Mouse (Mus musculus) adipose tissue, adult 10 weeks (tissue): Measurements from ENCODE around the gene Rfx3. TPM values are rescaled to one million over a fixed set of nuclear protein-coding genes. Genes with fewer than 3 reads are reported as not detected.

Experiments
- polyA plus RNA-seq: library from polyadenylated mRNA; stranded (reverse); fragments of 350-450 nt; fragmentation: Illumina TruSeq; extraction: RNeasy Lipid Tissue Mini Kit (QIAGEN cat#74804); gene quantifications from one replicate; pipeline ENCODE4 v1.2.3, GENCODE M21; 2014; ENCODE audit warnings: low read depth, low replicate concordance

Gene Rfx3
- polyA plus RNA-seq = 1.9 TPM

DNA sequence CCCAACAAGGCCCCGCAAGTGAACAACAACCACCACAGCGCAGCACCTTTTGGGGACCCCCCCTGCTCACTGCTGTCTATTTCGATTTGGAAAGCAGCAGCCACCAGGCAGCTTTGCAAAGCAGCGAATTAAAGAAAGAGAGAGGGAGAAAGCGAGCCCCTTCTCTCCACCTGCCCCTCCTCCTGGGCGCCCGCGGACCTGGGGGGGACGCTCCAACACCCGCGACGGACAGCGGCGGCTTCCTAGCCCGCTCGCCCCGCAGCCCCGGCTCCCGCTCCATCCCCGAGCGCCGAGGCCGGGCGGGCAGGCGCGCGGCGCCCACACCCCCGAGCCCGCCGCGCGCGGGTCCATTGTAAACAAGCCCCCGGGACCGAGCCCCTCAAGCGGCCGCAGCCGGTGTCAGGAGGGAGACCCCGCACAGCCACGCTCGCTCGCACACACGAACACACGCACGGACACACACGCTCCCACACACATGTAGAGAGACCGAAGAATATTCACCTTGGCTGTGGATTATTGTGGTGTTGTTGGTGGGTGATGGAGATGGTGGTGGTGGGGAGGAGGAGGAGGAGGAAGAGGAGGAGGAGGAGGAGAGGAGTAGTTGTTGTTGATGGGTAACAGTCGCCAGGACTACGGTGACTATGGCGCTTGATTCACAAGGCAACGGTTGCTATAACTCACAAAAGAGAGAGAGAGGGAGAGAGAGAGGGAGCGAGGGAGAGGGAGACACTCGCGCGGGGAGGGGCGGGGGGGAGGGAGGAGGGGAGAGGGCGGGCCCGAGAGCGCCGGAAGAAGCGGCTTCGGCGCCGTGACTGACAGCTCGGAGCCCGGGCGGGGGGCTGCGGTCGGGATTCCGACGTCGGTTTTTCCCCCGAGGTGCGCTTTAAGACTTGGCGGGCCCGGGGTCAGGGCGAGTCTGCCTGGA is at the start of gene Rfx3:
Rfx3 (minus strand) TSS at position 696 of the 925 bp plus-strand sequence.

